Mouse (Mus musculus) liver, adult 2 months (tissue): ENCODE measurements around the gene Galr3. TPM values are rescaled to one million over a fixed set of nuclear protein-coding genes. Genes with fewer than 3 reads are reported as not detected.

Experiments used
- DNase-seq: peaks from one replicate; pipeline ENCODE4 v3.0.0-alpha.2; 2011; ENCODE audit warnings: low read depth, low spot score; ENCODE audit errors: extremely low read depth
- H3K27ac ChIP-seq: fragments of 200-500 bp; replicated peaks from 2 replicates; pipeline ENCODE4 v1.5.1; 2012; ENCODE audit warnings: low read depth, mild to moderate bottlenecking, control low read depth, inconsistent platforms, low read length; ENCODE audit not compliant: insufficient read depth
- H3K27me3 ChIP-seq: fragments of 200-500 bp; 2 replicates; pipeline ENCODE4 v1.6.1; 2012; ENCODE audit warnings: mild to moderate bottlenecking, moderate library complexity, low read length, inconsistent platforms; ENCODE audit not compliant: control insufficient read depth, insufficient read depth
- H3K36me3 ChIP-seq: fragments of 200-500 bp; 2 replicates; pipeline ENCODE4 v1.6.1; 2012; ENCODE audit warnings: low read length, inconsistent platforms; ENCODE audit not compliant: control insufficient read depth, insufficient read depth
- H3K4me1 ChIP-seq: fragments of 200-500 bp; 2 replicates; pipeline ENCODE4 v1.6.1; 2011; ENCODE audit warnings: low read length; ENCODE audit not compliant: control insufficient read depth, insufficient read depth
- H3K4me3 ChIP-seq: fragments of 200-500 bp; 2 replicates; pipeline ENCODE4 v1.5.1; 2011; ENCODE audit warnings: low read depth, mild to moderate bottlenecking, control low read depth, low read length, moderate library complexity; ENCODE audit not compliant: insufficient read depth
- H3K79me2 ChIP-seq: fragments of 200-500 bp; 2 replicates; pipeline ENCODE4 v1.6.1; 2012; ENCODE audit warnings: inconsistent platforms, mild to moderate bottlenecking, low read length, moderate library complexity; ENCODE audit not compliant: control insufficient read depth, insufficient read depth
- H3K9ac ChIP-seq: fragments of 200-500 bp; 2 replicates; pipeline ENCODE4 v1.6.1; 2012; ENCODE audit warnings: low read depth, mild to moderate bottlenecking, control low read depth, inconsistent platforms, low read length
- CTCF ChIP-seq: fragments of 200-500 bp; IDR thresholded peaks from 2 replicates; pipeline ENCODE4 v1.5.1; 2011; ENCODE audit warnings: low read depth, low read length, control low read depth
- POLR2A ChIP-seq: fragments of 200-500 bp; IDR thresholded peaks from 2 replicates; pipeline ENCODE4 v1.6.1; 2011; ENCODE audit warnings: low read length, control low read depth; ENCODE audit not compliant: insufficient read depth; ENCODE audit errors: extremely low read depth
- WGBS: fragments of 180-500 bp; shearing (Covaris S2); methylation state at CpG from one replicate; pipeline ENCODE4 v1.1.7; 2018; 5-methylcytosine and 5-hydroxymethylcytosine counted together
- polyA plus RNA-seq: library from polyadenylated mRNA; depleted of rRNA; stranded (reverse); fragments of >200 nt; gene quantifications from 2 replicates; pipeline ENCODE4 v1.2.3, GENCODE M21; 2012
- total RNA-seq: library from RNA; depleted of rRNA; stranded (reverse); fragments of >200 nt; gene quantifications from 2 replicates; pipeline ENCODE4 v1.2.3, GENCODE M21; 2014

Galr3 gene
- total and polyA plus RNA-seq, 2 experiments = not detected

GRCm38 (mm10) chr15:79060887-79061565 lies 19.3 kb downstream of the Galr3 start:
- peaks cover 2% of the 10 kb centered on the region; the same call in 1 of the 2 replicates for H3K4me1 ChIP-seq
- no peak overlapping the region for H3K9ac ChIP-seq
- no peak overlapping the region for H3K4me3 ChIP-seq
- H3K27me3 ChIP-seq = no peaks in the 10 kb centered on the region
- H3K27ac ChIP-seq = no peak overlapping the region
- TF ChIP-seq POLR2A (no peak), CTCF (no peak)
- DNase-seq = no peak
- H3K79me2 ChIP-seq = no peaks in the 10 kb centered on the region
- peaks cover 2% of the 10 kb centered on the region; the same call in 1 of the 2 replicates for H3K36me3 ChIP-seq
- WGBS = 91% methylated on average over 14 of the region's 14 CpGs

- WGBS = under 1% methylated on average over 80 of the region's 80 CpGs
- Histone ChIP-seq H3K79me2 (no peaks in the 10 kb centered on the region), H3K4me3 (peak within 1 kb of the TSS; percentile 73), H3K27ac (peak within 1 kb of the TSS; percentile 17), H3K9ac (peak within 1 kb of the TSS; percentile 81), H3K27me3 (no peaks in the 10 kb centered on the region), H3K4me1 (peaks cover 2% of the 10 kb centered on the region; the same call in 1 of the 2 replicates), H3K36me3 (peaks cover 2% of the 10 kb centered on the region; the same call in 1 of the 2 replicates)
- peak; percentile 100 for DNase-seq
- TF ChIP-seq POLR2A (peak; percentile 78), CTCF (no peak)
Observed at GRCm38 (mm10) chr15:79062376-79063159, 20.9 kb downstream of the Galr3 start, which contains the start of gene Ankrd54. TSS of gene Ankrd54 (minus strand) at chr15:79062893.

- TF ChIP-seq POLR2A (no peak), CTCF (no peak)
- Histone ChIP-seq H3K9ac (no peak overlapping the region), H3K79me2 (no peaks in the 10 kb centered on the region), H3K4me3 (no peak overlapping the region), H3K4me1 (peaks cover 2% of the 10 kb centered on the region; the same call in 1 of the 2 replicates), H3K36me3 (peaks cover 2% of the 10 kb centered on the region; the same call in 1 of the 2 replicates), H3K27ac (peak overlapping the region; percentile 9; the same call in 1 of the 2 replicates), H3K27me3 (no peaks in the 10 kb centered on the region)
- WGBS = 4% methylated on average over 14 of the region's 14 CpGs
- peak; percentile 76 for DNase-seq
Observed at GRCm38 (mm10) chr15:79063160-79063740, 21.6 kb downstream of the Galr3 start.

GRCm38 (mm10) chr15:79065086-79065770 lies 23.5 kb downstream of the Galr3 start:
- no peaks in the 10 kb centered on the region for H3K79me2 ChIP-seq
- H3K4me1 ChIP-seq = peaks cover 2% of the 10 kb centered on the region; the same call in 1 of the 2 replicates
- no peak overlapping the region for H3K27ac ChIP-seq
- H3K9ac ChIP-seq = no peak overlapping the region
- H3K4me3 ChIP-seq = no peak overlapping the region
- 78% methylated on average over 8 of the region's 8 CpGs for WGBS
- TF ChIP-seq CTCF (no peak), POLR2A (no peak)
- no peaks in the 10 kb centered on the region for H3K27me3 ChIP-seq
- no peak for DNase-seq
- no peaks in the 10 kb centered on the region for H3K36me3 ChIP-seq

- Histone ChIP-seq H3K27ac (no peak overlapping the region), H3K9ac (no peak overlapping the region), H3K36me3 (no peaks in the 10 kb centered on the region), H3K27me3 (no peaks in the 10 kb centered on the region), H3K4me1 (peaks cover 2% of the 10 kb centered on the region; the same call in 1 of the 2 replicates), H3K4me3 (no peak overlapping the region), H3K79me2 (no peaks in the 10 kb centered on the region)
- WGBS = 94% methylated on average over 2 of the region's 2 CpGs
- no peak for DNase-seq
- no peak for TF ChIP-seq POLR2A
- no peak for TF ChIP-seq CTCF
Observed at GRCm38 (mm10) chr15:79066276-79066675, 24.6 kb downstream of the Galr3 start.
